In genomic region chr10:21193088-21193934, GRCm38 (mm10) we compare ENCODE assay signal across 15 mouse cellular contexts. TPM values are rescaled to one million over a fixed set of nuclear protein-coding genes. Genes with fewer than 3 reads are reported as not detected.
DNase-seq lines count a peak whose midpoint lies in the region; ATAC-seq and TF ChIP-seq lines count a peak whose summit lies in the region.
"Had no signal": no experiment of that assay in that cellular context is flagged by ENCODE, and none has a peak within 500 bp of the region (broad histone marks: within the 10 kb centered on the region; RNA-seq: fewer than 3 reads in every experiment).

No protein-coding gene starts in this region.

- H3K4me2 ChIP-seq in heart, embryonic 12.5 days: no peak overlapping the region
- peak overlapping the region; percentile 27 for H3K4me2 ChIP-seq in liver, embryonic 14.5 days (ENCODE audit: low read depth)
- H3K4me2 ChIP-seq: limb, embryonic 12.5 days had no signal

- no peak for TF ChIP-seq EP300 in liver, embryonic 14.5 days (IDR thresholded peaks at IDR 0.05; ENCODE audit: low read depth)

- H3K4me3 ChIP-seq in heart, embryonic 12.5 days: no peak overlapping the region
- H3K4me3 ChIP-seq in liver, embryonic 14.5 days (ENCODE audit: insufficient read depth in 1 of 2, low read depth in 2 of 2, low read length in 2 of 2): no peak overlapping the region
- H3K4me3 ChIP-seq: erythroblast, embryonic 14.5 days; limb, embryonic 12.5 days; myocyte had no signal

- H3K27me3 ChIP-seq in heart, embryonic 12.5 days (replicated peaks): no peaks in the 10 kb centered on the region
- H3K27me3 ChIP-seq in liver, embryonic 14.5 days (ENCODE audit: control insufficient read depth, insufficient read depth, low read length): no peaks in the 10 kb centered on the region

- DNase-seq in heart, adult 11 months: peak; percentile 46
- peak; percentile 52 for DNase-seq in thymus, postnatal 0 days (ENCODE audit: low spot score)
- no peak for DNase-seq in thymus, adult 18-20 months
- DNase-seq in liver, embryonic 14.5 days (ENCODE audit: low read depth in 3 of 3, low spot score in 3 of 3): no peak
- DNase-seq in layer of hippocampus, postnatal 14 days (ENCODE audit: low spot score in 2 of 2): no peak
- DNase-seq in cerebellum, postnatal 4 days (ENCODE audit: low spot score in 2 of 2): no peak
- no peak for DNase-seq in frontal cortex, postnatal 25 days (ENCODE audit: low spot score in 2 of 2)
- DNase-seq: cerebellum, postnatal 10 days; heart, postnatal 36 days; kidney, adult 9 months; lung, postnatal 4 days had no signal

- H3K27ac ChIP-seq in heart, embryonic 12.5 days (ENCODE audit: poor library complexity, severe bottlenecking): no peak overlapping the region
- no peak overlapping the region; the same call in 1 of the 2 replicates for H3K27ac ChIP-seq in liver, embryonic 14.5 days
- H3K27ac ChIP-seq: limb, embryonic 12.5 days had no signal

- WGBS in heart, embryonic 12.5 days: 37% methylated on average over 10 of the region's 10 CpGs
- 14% methylated on average over 10 of the region's 10 CpGs for WGBS in liver, embryonic 14.5 days (ENCODE audit: insufficient replicate concordance)

- peaks cover 8% of the 10 kb centered on the region for H3K4me1 ChIP-seq in heart, embryonic 12.5 days (replicated peaks)
- peaks cover 34 to 40% of the 10 kb centered on the region in 2 experiments for H3K4me1 ChIP-seq in liver, embryonic 14.5 days (replicated peaks; ENCODE audit: control insufficient read depth in 2 of 2, insufficient read depth in 2 of 2, low read length in 1 of 2)

- no peak for TF ChIP-seq CTCF in liver, embryonic 14.5 days (IDR thresholded peaks at IDR 0.05; ENCODE audit: low read depth)

- no peak for ATAC-seq in heart, embryonic 12.5 days (ENCODE audit: insufficient number of reproducible peaks, low FRiP score)
- ATAC-seq in liver, embryonic 14.5 days (ENCODE audit: insufficient read depth): no peak

- no peaks in the 10 kb centered on the region for H3K9me3 ChIP-seq in heart, embryonic 12.5 days (replicated peaks)
- H3K9me3 ChIP-seq in liver, embryonic 14.5 days (ENCODE audit: control insufficient read depth, low read length): no peaks in the 10 kb centered on the region
- H3K9me3 ChIP-seq: limb, embryonic 12.5 days had no signal

- H3K9ac ChIP-seq in heart, embryonic 12.5 days: no peak overlapping the region
- H3K9ac ChIP-seq in liver, embryonic 14.5 days (replicated peaks): peak overlapping the region; percentile 31; the same call in 1 of the 2 replicates
- H3K9ac ChIP-seq: limb, embryonic 12.5 days had no signal

- no peaks in the 10 kb centered on the region for H3K36me3 ChIP-seq in heart, embryonic 12.5 days
- H3K36me3 ChIP-seq in liver, embryonic 14.5 days (replicated peaks; ENCODE audit: control insufficient read depth, insufficient read depth, low read depth): no peaks in the 10 kb centered on the region
- H3K36me3 ChIP-seq: limb, embryonic 12.5 days had no signal

RNA-seq across cellular contexts. Expression of gene Myb, which starts 32.5 kb away (rescaled TPM):
- 1.5 and 1.8 TPM in 2 replicates for polyA plus RNA-seq in heart, embryonic 12.5 days (2016; fragmentation: Nextera tagmentation; extraction: Ambion mirVana)
- 183 and 202 TPM in 2 replicates for polyA plus RNA-seq in thymus, postnatal 0 days (2015; fragmentation: Nextera tagmentation; extraction: Ambion mirVana)
- 14.1 and 16.9 TPM in 2 replicates for polyA plus RNA-seq in liver, embryonic 14.5 days (2012; rRNA removed)
- 11.7 and 13.6 TPM in 2 replicates for polyA plus RNA-seq in liver, embryonic 14.5 days (2014; fragmentation: Nextera tagmentation; extraction: Ambion mirVana)
- total RNA-seq in layer of hippocampus, postnatal 14 days (2021): 1 to 10 TPM; 1.2 to 1.3 TPM
- total RNA-seq: heart, postnatal 36 days had no signal

Comparison
In these comparisons a context has a peak if more than half of its experiments do, and no peak if none do; other contexts are left out.
1. DNase-seq: peak in heart, adult 11 months (single experiment) and thymus, postnatal 0 days (single experiment); none in thymus, adult 18-20 months (0 of 2), liver, embryonic 14.5 days (0 of 3), layer of hippocampus, postnatal 14 days (0 of 2), cerebellum, postnatal 4 days (0 of 2) and frontal cortex, postnatal 25 days (0 of 2).
2. RNA of gene Myb, which starts 32.5 kb away (polyA plus RNA-seq): 183 to 202 TPM in thymus, postnatal 0 days; 11.7 to 16.9 TPM in liver, embryonic 14.5 days and 1.5 to 1.8 TPM in heart, embryonic 12.5 days; every median in the first group is over 10 times any median in the second.